Mouse (Mus musculus) left cerebral cortex, adult 2 months (tissue): Measurements from ENCODE around the gene Ntm. TPM values are rescaled to one million over a fixed set of nuclear protein-coding genes. Genes with fewer than 3 reads are reported as not detected.

ENCODE experiments used
- DNase-seq, 2 experiments: peaks; one replicate each; pipeline ENCODE4 v3.0.0; 2021 to 2022; ENCODE audit warnings: low spot score in 2 of 2, mixed read lengths in 1 of 2; ENCODE audit errors: extremely low spot score in 1 of 2
- H3K27ac ChIP-seq: fragments of 200-600 bp; 2 replicates; pipeline ENCODE4 v1.8.1; 2022
- H3K4me3 ChIP-seq: fragments of 200-600 bp; 2 replicates; pipeline ENCODE4 v1.8.1; 2022
- CTCF ChIP-seq: fragments of 200-600 bp; IDR thresholded peaks from 2 replicates; pipeline ENCODE4 v1.8.1; 2022; ENCODE audit warnings: antibody characterized with exemption, mild to moderate bottlenecking, moderate library complexity
- intact Hi-C: fragments of 180-260 bp; cut with DNase I; formaldehyde crosslinking; loops from one replicate; pipeline ENCODE4 v1.15.1; 2025
- total RNA-seq, 2 experiments: library from RNA; stranded (reverse); gene quantifications; 2 replicates each; pipeline ENCODE4 v1.2.3; 2021

Ntm gene
- total RNA-seq, 2 experiments from 2014 or later, result 288 to 294 TPM

GRCm38 (mm10) chr9:29216528-29216927 lies 746.4 kb downstream of the Ntm start:
- no peak for DNase-seq
- no peak overlapping the region; the same call in 1 of the 2 replicates for H3K27ac ChIP-seq
- intact Hi-C loops, result no loop called here
- TF ChIP-seq CTCF, result no peak
- no peak overlapping the region for H3K4me3 ChIP-seq

- Histone ChIP-seq H3K27ac (no peak overlapping the region), H3K4me3 (no peak overlapping the region)
- no peak for DNase-seq
- TF ChIP-seq CTCF, result no peak
- intact Hi-C loops, result no loop called here
These were observed 747.1 kb downstream of the Ntm start for GRCm38 (mm10) chr9:29215796-29216195.

- Histone ChIP-seq H3K4me3 (no peak overlapping the region), H3K27ac (no peak overlapping the region)
- intact Hi-C loops, result no loop called here
- TF ChIP-seq CTCF, result no peak
- no peak for DNase-seq
These were observed 747.7 kb downstream of the Ntm start for GRCm38 (mm10) chr9:29215241-29215640.

- TF ChIP-seq CTCF, result no peak
- DNase-seq, result no peak
- intact Hi-C loops, result loop anchor here (10.0 kb wide), 1 partner anchor 436 kb away; no protein-coding TSS in a partner anchor
These were observed 753.7 kb downstream of the Ntm start for GRCm38 (mm10) chr9:29209243-29209642.

GRCm38 (mm10) chr9:29208142-29208541 lies 754.8 kb downstream of the Ntm start:
- H3K4me3 ChIP-seq, result no peak overlapping the region
- H3K27ac ChIP-seq, result no peak overlapping the region
- no peak for DNase-seq
- intact Hi-C loops, result loop anchor here (10.0 kb wide), 1 partner anchor 437 kb away; no protein-coding TSS in a partner anchor
- TF ChIP-seq CTCF, result no peak

More at GRCm38 (mm10) chr9:29209243-29209642, 753.7 kb downstream of the Ntm start:
- Histone ChIP-seq H3K4me3 (no peak overlapping the region), H3K27ac (no peak overlapping the region)

- intact Hi-C loops, result loop anchor here (10.0 kb wide), 1 partner anchor 439 kb away; no protein-coding TSS in a partner anchor
- no peak for TF ChIP-seq CTCF
- no peak overlapping the region for H3K27ac ChIP-seq
These were observed 757.3 kb downstream of the Ntm start for GRCm38 (mm10) chr9:29205680-29206079.

GRCm38 (mm10) chr9:29202196-29202595 lies 760.7 kb downstream of the Ntm start:
- no peak for TF ChIP-seq CTCF
- H3K4me3 ChIP-seq, result no peak overlapping the region
- peak; percentile 27 to 44 for DNase-seq
- intact Hi-C loops, result loop anchor here (5.0 to 10.0 kb wide), 3 partner anchors 210 to 443 kb away; no protein-coding TSS in a partner anchor
- peak overlapping the region; percentile 32; the same call in 1 of the 2 replicates for H3K27ac ChIP-seq

More at GRCm38 (mm10) chr9:29205680-29206079, 757.3 kb downstream of the Ntm start:
- no peak for DNase-seq
- H3K4me3 ChIP-seq, result no peak overlapping the region

GRCm38 (mm10) chr9:29201163-29202053 lies 761.5 kb downstream of the Ntm start:
- TF ChIP-seq CTCF, result peak; percentile 60
- Histone ChIP-seq H3K4me3 (no peak overlapping the region), H3K27ac (peak overlapping the region; percentile 32; the same call in 1 of the 2 replicates)
- peak; percentile 23 to 54 for DNase-seq
- intact Hi-C loops, result loop anchor here (5.0 to 10.0 kb wide), 3 partner anchors 211 to 443 kb away; no protein-coding TSS in a partner anchor

GRCm38 (mm10) chr9:29197046-29197445 lies 765.9 kb downstream of the Ntm start:
- no peak for TF ChIP-seq CTCF
- H3K4me3 ChIP-seq, result no peak overlapping the region
- intact Hi-C loops, result no loop called here
- H3K27ac ChIP-seq, result no peak overlapping the region
- no peak for DNase-seq

- intact Hi-C loops, result no loop called here
- no peak for DNase-seq
- TF ChIP-seq CTCF, result no peak
- Histone ChIP-seq H3K4me3 (no peak overlapping the region), H3K27ac (no peak overlapping the region)
These were observed 768.7 kb downstream of the Ntm start for GRCm38 (mm10) chr9:29194265-29194664.

GRCm38 (mm10) chr9:29183011-29183410 lies 779.9 kb downstream of the Ntm start:
- DNase-seq, result no peak
- intact Hi-C loops, result no loop called here
- Histone ChIP-seq H3K4me3 (no peak overlapping the region), H3K27ac (no peak overlapping the region)
- TF ChIP-seq CTCF, result no peak

- Histone ChIP-seq H3K27ac (0 out of 2 replicates have a peak overlapping the region, but pooled peaks have one; percentile 1), H3K4me3 (no peak overlapping the region)
- no peak for TF ChIP-seq CTCF
- no peak for DNase-seq
- intact Hi-C loops, result no loop called here
These were observed 781.3 kb downstream of the Ntm start for GRCm38 (mm10) chr9:29181661-29182060.
